Mouse (Mus musculus): ENCODE data around the gene Cd207. TPM values are rescaled to one million over a fixed set of nuclear protein-coding genes. Genes with fewer than 3 reads are reported as not detected.

The Cd207 gene
- polyA plus RNA-seq, 1 experiment from 2014 or later: 1.3 TPM

DNA sequence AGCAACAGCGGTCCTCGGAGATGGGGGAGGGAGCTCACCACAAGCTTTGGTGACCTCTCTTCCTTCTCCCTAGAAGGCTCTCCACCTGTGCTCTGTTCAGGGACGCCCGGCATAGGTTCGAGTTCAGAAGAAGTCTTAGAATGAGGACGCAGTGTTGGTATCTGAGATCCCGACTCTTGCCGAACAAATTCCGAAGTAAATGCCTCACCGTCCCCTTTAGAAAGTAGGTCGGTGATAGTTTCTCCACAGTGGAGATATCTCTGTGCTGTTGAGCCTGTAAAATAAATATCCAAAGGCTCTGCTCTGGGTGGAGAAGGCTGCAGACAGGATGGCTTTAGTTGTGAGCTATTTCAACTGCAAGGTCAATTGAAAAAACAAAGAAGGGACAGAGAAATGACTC is 23.3 kb upstream of the Cd207 start:
- no peak overlapping the region for H3K4me2 ChIP-seq (ENCODE audit: low read depth, low read length)
- no peaks in the 10 kb centered on the region for H3K36me3 ChIP-seq (ENCODE audit: control insufficient read depth, insufficient read depth)
- WGBS (ENCODE audit: insufficient replicate concordance): 2% methylated on average over 11 of the region's 11 CpGs
- no peak overlapping the region for H3K4me3 ChIP-seq (ENCODE audit: low read depth, low read length)
- H3K9me3 ChIP-seq (replicated peaks; ENCODE audit: control insufficient read depth, low read length): no peaks in the 10 kb centered on the region
- H3K4me1 ChIP-seq (ENCODE audit: control insufficient read depth, low read depth, low read length): no peaks in the 10 kb centered on the region
- no peak for ATAC-seq (ENCODE audit: low read depth)
- H3K27ac ChIP-seq (ENCODE audit: low read length): no peak overlapping the region
- H3K27me3 ChIP-seq (ENCODE audit: control insufficient read depth, insufficient read depth, low read depth, low read length): peaks cover 92% of the 10 kb centered on the region
- no peak overlapping the region for H3K9ac ChIP-seq (ENCODE audit: low read depth, low read length)

- 2% methylated on average over 5 of the region's 5 CpGs for WGBS (ENCODE audit: insufficient replicate concordance)
- Histone ChIP-seq H3K9me3 (replicated peaks; ENCODE audit: control insufficient read depth, low read length) (no peaks in the 10 kb centered on the region), H3K27me3 (ENCODE audit: control insufficient read depth, insufficient read depth, low read depth, low read length) (peaks cover 90% of the 10 kb centered on the region), H3K36me3 (ENCODE audit: control insufficient read depth, insufficient read depth) (no peaks in the 10 kb centered on the region), H3K4me2 (ENCODE audit: low read depth, low read length) (no peak overlapping the region), H3K9ac (ENCODE audit: low read depth, low read length) (no peak overlapping the region), H3K4me1 (ENCODE audit: control insufficient read depth, low read depth, low read length) (no peaks in the 10 kb centered on the region), H3K27ac (ENCODE audit: low read length) (no peak overlapping the region), H3K4me3 (ENCODE audit: low read depth, low read length) (no peak overlapping the region)
- ATAC-seq (ENCODE audit: low read depth): no peak
These were observed 22.3 kb upstream of the Cd207 start for GRCm38 (mm10) chr6:83699971-83700370.

DNA sequence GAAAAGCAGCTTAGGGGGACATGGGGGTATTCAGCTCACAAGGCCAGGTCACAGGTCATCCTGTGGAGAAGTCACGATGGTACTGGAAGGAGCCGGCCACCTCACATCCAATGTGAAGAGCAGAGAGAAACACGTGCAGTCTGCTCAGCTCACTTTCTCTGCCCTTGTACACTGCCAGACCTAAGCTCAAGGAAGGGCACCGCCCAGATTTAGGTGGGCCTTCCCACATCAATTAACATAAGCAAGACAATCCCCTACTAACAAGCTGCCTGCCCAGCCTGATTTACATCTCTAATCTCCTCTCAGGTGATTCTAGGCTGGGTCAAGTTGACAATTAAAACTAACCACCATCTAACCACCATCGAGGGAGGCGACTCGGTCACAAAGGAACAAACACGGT is 20.3 kb upstream of the Cd207 start:
- Histone ChIP-seq H3K27ac (ENCODE audit: low read length) (no peak overlapping the region), H3K9me3 (replicated peaks; ENCODE audit: control insufficient read depth, low read length) (no peaks in the 10 kb centered on the region), H3K4me1 (ENCODE audit: control insufficient read depth, low read depth, low read length) (no peaks in the 10 kb centered on the region), H3K9ac (ENCODE audit: low read depth, low read length) (no peak overlapping the region), H3K4me2 (ENCODE audit: low read depth, low read length) (no peak overlapping the region), H3K27me3 (ENCODE audit: control insufficient read depth, insufficient read depth, low read depth, low read length) (peaks cover 90% of the 10 kb centered on the region), H3K36me3 (ENCODE audit: control insufficient read depth, insufficient read depth) (no peaks in the 10 kb centered on the region), H3K4me3 (ENCODE audit: low read depth, low read length) (no peak overlapping the region)
- WGBS (ENCODE audit: insufficient replicate concordance): 6% methylated on average over 8 of the region's 8 CpGs
- no peak for ATAC-seq (ENCODE audit: low read depth)

DNA sequence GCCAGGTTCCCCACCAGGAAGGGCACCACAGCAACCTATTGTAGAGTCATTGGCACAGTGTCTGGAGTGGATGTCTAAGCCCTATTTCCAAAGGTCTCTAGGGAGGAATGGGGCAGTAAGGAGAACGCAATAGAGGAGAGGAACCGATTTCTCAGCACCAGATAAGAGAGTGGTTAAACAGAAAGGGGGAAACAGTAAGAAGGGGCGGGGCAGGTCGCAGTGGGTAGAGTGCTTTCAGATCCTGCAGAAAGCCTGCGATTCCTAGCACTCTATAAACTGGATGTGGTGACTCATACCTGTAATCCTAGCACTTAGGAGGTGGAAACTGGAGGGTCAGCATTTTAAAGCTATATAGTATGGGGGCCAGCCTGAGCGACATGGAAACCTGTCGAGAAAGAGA is 19.0 kb upstream of the Cd207 start:
- H3K4me3 ChIP-seq (ENCODE audit: low read depth, low read length): no peak overlapping the region
- ATAC-seq (ENCODE audit: low read depth): no peak
- H3K27me3 ChIP-seq (ENCODE audit: control insufficient read depth, insufficient read depth, low read depth, low read length): peaks cover 90% of the 10 kb centered on the region
- H3K4me1 ChIP-seq (ENCODE audit: control insufficient read depth, low read depth, low read length): no peaks in the 10 kb centered on the region
- no peaks in the 10 kb centered on the region for H3K9me3 ChIP-seq (replicated peaks; ENCODE audit: control insufficient read depth, low read length)
- H3K27ac ChIP-seq (ENCODE audit: low read length): no peak overlapping the region
- H3K4me2 ChIP-seq (ENCODE audit: low read depth, low read length): no peak overlapping the region
- no peaks in the 10 kb centered on the region for H3K36me3 ChIP-seq (ENCODE audit: control insufficient read depth, insufficient read depth)
- WGBS (ENCODE audit: insufficient replicate concordance): 0% methylated on average over 7 of the region's 7 CpGs
- no peak overlapping the region for H3K9ac ChIP-seq (ENCODE audit: low read depth, low read length)

GRCm38 (mm10) chr6:83695731-83696130 is 18.1 kb upstream of the Cd207 start:
- Histone ChIP-seq H3K9ac (ENCODE audit: low read depth, low read length) (no peak overlapping the region), H3K4me2 (ENCODE audit: low read depth, low read length) (no peak overlapping the region), H3K36me3 (ENCODE audit: control insufficient read depth, insufficient read depth) (no peaks in the 10 kb centered on the region), H3K9me3 (replicated peaks; ENCODE audit: control insufficient read depth, low read length) (no peaks in the 10 kb centered on the region), H3K27me3 (ENCODE audit: control insufficient read depth, insufficient read depth, low read depth, low read length) (peaks cover 87% of the 10 kb centered on the region), H3K4me1 (ENCODE audit: control insufficient read depth, low read depth, low read length) (no peaks in the 10 kb centered on the region), H3K4me3 (ENCODE audit: low read depth, low read length) (no peak overlapping the region), H3K27ac (ENCODE audit: low read length) (no peak overlapping the region)
- ATAC-seq (ENCODE audit: low read depth): no peak
- 6% methylated on average over 3 of the region's 3 CpGs for WGBS (ENCODE audit: insufficient replicate concordance)

- Histone ChIP-seq H3K9me3 (replicated peaks; ENCODE audit: control insufficient read depth, low read length) (no peaks in the 10 kb centered on the region), H3K36me3 (ENCODE audit: control insufficient read depth, insufficient read depth) (no peaks in the 10 kb centered on the region), H3K4me3 (ENCODE audit: low read depth, low read length) (no peak overlapping the region), H3K27ac (ENCODE audit: low read length) (no peak overlapping the region), H3K4me1 (ENCODE audit: control insufficient read depth, low read depth, low read length) (no peaks in the 10 kb centered on the region), H3K4me2 (ENCODE audit: low read depth, low read length) (no peak overlapping the region), H3K27me3 (ENCODE audit: control insufficient read depth, insufficient read depth, low read depth, low read length) (peaks cover 72% of the 10 kb centered on the region), H3K9ac (ENCODE audit: low read depth, low read length) (no peak overlapping the region)
- 0% methylated on average over 9 of the region's 9 CpGs for WGBS (ENCODE audit: insufficient replicate concordance)
- no peak for ATAC-seq (ENCODE audit: low read depth)
These were observed 16.2 kb upstream of the Cd207 start for GRCm38 (mm10) chr6:83693835-83694234.

DNA sequence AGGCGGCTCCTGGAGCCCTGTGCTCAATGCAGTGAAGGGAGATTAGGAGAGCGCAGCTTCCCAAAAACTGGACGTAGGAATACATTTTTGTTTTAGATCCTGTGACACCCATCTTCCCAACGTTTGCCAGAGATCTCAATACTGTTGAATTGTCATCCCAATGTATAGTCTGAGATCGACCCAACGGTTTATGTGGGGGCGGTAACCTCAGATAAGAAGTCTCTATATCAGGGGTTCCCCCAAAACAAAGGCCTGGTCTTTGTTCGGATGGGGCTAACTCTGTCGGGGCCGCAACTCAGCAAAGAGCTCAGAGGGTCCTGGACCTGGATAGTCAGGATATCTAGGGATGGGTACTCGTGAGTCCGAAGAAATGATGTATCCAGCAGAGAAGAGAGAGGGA is 15.3 kb upstream of the Cd207 start:
- Histone ChIP-seq H3K4me3 (ENCODE audit: low read depth, low read length) (no peak overlapping the region), H3K9ac (ENCODE audit: low read depth, low read length) (no peak overlapping the region), H3K4me1 (ENCODE audit: control insufficient read depth, low read depth, low read length) (no peaks in the 10 kb centered on the region), H3K27ac (ENCODE audit: low read length) (no peak overlapping the region), H3K9me3 (replicated peaks; ENCODE audit: control insufficient read depth, low read length) (no peaks in the 10 kb centered on the region), H3K36me3 (ENCODE audit: control insufficient read depth, insufficient read depth) (no peaks in the 10 kb centered on the region), H3K4me2 (ENCODE audit: low read depth, low read length) (no peak overlapping the region), H3K27me3 (ENCODE audit: control insufficient read depth, insufficient read depth, low read depth, low read length) (peaks cover 63% of the 10 kb centered on the region)
- no peak for ATAC-seq (ENCODE audit: low read depth)
- 2% methylated on average over 12 of the region's 12 CpGs for WGBS (ENCODE audit: insufficient replicate concordance)

- Histone ChIP-seq H3K9me3 (replicated peaks; ENCODE audit: control insufficient read depth, low read length) (no peaks in the 10 kb centered on the region), H3K4me2 (ENCODE audit: low read depth, low read length) (no peak overlapping the region), H3K9ac (ENCODE audit: low read depth, low read length) (no peak overlapping the region), H3K4me3 (ENCODE audit: low read depth, low read length) (no peak overlapping the region), H3K36me3 (ENCODE audit: control insufficient read depth, insufficient read depth) (no peaks in the 10 kb centered on the region), H3K27ac (ENCODE audit: low read length) (no peak overlapping the region), H3K27me3 (ENCODE audit: control insufficient read depth, insufficient read depth, low read depth, low read length) (peaks cover 44% of the 10 kb centered on the region), H3K4me1 (ENCODE audit: control insufficient read depth, low read depth, low read length) (no peaks in the 10 kb centered on the region)
- no peak for ATAC-seq (ENCODE audit: low read depth)
- 35% methylated on average over 2 of the region's 2 CpGs for WGBS (ENCODE audit: insufficient replicate concordance)
These were observed 13.3 kb upstream of the Cd207 start for GRCm38 (mm10) chr6:83690936-83691335.

DNA sequence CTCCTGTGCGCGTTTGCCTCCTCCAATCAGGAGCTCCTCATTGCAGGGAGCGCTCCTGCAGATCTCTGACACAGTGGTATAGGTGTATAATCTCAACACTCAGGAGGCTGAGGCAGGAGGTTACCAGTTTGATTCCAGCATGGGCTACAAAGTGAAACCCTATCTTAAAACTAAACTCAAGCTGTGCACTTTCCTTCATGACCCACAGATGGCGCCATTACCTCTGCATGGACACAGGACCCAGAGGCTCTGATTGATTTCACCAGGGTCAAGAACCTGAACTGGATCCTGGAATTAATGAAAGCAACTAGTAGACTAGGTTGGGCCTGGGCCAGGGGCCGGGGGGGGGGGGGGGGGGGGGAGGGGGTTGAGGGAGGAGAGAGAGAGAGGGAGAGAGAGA is 12.6 kb upstream of the Cd207 start:
- Histone ChIP-seq H3K9ac (ENCODE audit: low read depth, low read length) (no peak overlapping the region), H3K36me3 (ENCODE audit: control insufficient read depth, insufficient read depth) (no peaks in the 10 kb centered on the region), H3K4me2 (ENCODE audit: low read depth, low read length) (no peak overlapping the region), H3K4me1 (ENCODE audit: control insufficient read depth, low read depth, low read length) (no peaks in the 10 kb centered on the region), H3K27ac (ENCODE audit: low read length) (no peak overlapping the region), H3K4me3 (ENCODE audit: low read depth, low read length) (no peak overlapping the region), H3K27me3 (ENCODE audit: control insufficient read depth, insufficient read depth, low read depth, low read length) (peaks cover 39% of the 10 kb centered on the region), H3K9me3 (replicated peaks; ENCODE audit: control insufficient read depth, low read length) (no peaks in the 10 kb centered on the region)
- ATAC-seq (ENCODE audit: low read depth): no peak
- 18% methylated on average over 4 of the region's 5 CpGs for WGBS (ENCODE audit: insufficient replicate concordance)

DNA sequence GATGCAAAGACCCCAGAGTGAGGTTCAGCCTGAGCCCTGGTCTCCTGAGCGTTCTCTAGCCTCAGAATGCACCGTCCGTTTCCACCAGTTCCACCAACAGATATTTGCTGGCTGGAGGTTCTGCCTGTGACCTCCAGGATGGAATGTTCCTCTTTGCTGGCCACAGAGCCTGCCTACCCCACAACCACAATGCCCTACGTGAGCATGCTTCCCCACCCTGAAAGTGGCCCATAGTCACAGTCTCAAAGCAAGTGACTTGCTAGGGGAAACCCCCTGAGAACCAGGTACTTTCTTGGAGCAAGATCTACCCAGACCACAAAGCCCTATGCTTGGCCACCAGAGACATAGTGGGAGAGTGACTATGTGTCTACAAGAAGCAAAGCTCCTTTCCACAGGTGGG is 11.7 kb upstream of the Cd207 start:
- WGBS (ENCODE audit: insufficient replicate concordance): 30% methylated on average over 4 of the region's 4 CpGs
- H3K27me3 ChIP-seq (ENCODE audit: control insufficient read depth, insufficient read depth, low read depth, low read length): peaks cover 30% of the 10 kb centered on the region

More for the DNA sequence above, 11.7 kb upstream of the Cd207 start:
- no peak overlapping the region for H3K4me2 ChIP-seq (ENCODE audit: low read depth, low read length)
- no peak overlapping the region for H3K9ac ChIP-seq (ENCODE audit: low read depth, low read length)
- no peak for ATAC-seq (ENCODE audit: low read depth)
- no peaks in the 10 kb centered on the region for H3K9me3 ChIP-seq (replicated peaks; ENCODE audit: control insufficient read depth, low read length)
- no peak overlapping the region for H3K27ac ChIP-seq (ENCODE audit: low read length)
- no peaks in the 10 kb centered on the region for H3K4me1 ChIP-seq (ENCODE audit: control insufficient read depth, low read depth, low read length)
- H3K36me3 ChIP-seq (ENCODE audit: control insufficient read depth, insufficient read depth): no peaks in the 10 kb centered on the region
- no peak overlapping the region for H3K4me3 ChIP-seq (ENCODE audit: low read depth, low read length)
